Mouse (Mus musculus) kidney, embryonic 14.5 days (tissue): ENCODE data around the gene Ptprm. TPM values are rescaled to one million over a fixed set of nuclear protein-coding genes. Genes with fewer than 3 reads are reported as not detected.
A peak's percentile ranks its signal among the peaks of the same experiment; 100 is the strongest.

Experiments used
- ATAC-seq: fragments of 200-750 bp; cut with Nextera tagmentation; 2 replicates; pipeline ENCODE4 v1.8.0; 2017; ENCODE audit warnings: moderate number of reproducible peaks, mild to moderate bottlenecking, moderate TSS enrichment, moderate library complexity; ENCODE audit not compliant: low FRiP score, low TSS enrichment
- H3K27ac ChIP-seq: fragments of 300-500 bp; sonication (generic); 2 replicates; pipeline ENCODE4 v1.5.1; 2014; ENCODE audit warnings: low read depth, mild to moderate bottlenecking, low read length, moderate library complexity, mixed read lengths
- H3K27me3 ChIP-seq: fragments of 300-500 bp; sonication (generic); 2 replicates; pipeline ENCODE4 v1.6.1; 2014; ENCODE audit warnings: mild to moderate bottlenecking, low read length; ENCODE audit not compliant: control insufficient read depth, insufficient read depth
- H3K36me3 ChIP-seq: fragments of 300-500 bp; sonication (generic); 2 replicates; pipeline ENCODE4 v1.6.1; 2014; ENCODE audit warnings: low read length, mixed read lengths; ENCODE audit not compliant: control insufficient read depth, insufficient read depth
- H3K4me1 ChIP-seq: fragments of 300-500 bp; sonication (generic); 2 replicates; pipeline ENCODE4 v1.6.1; 2014; ENCODE audit warnings: low read length, mixed read lengths; ENCODE audit not compliant: control insufficient read depth, insufficient read depth
- H3K4me2 ChIP-seq: fragments of 300-500 bp; sonication (generic); replicated peaks from 2 replicates; pipeline ENCODE4 v1.6.1; 2014; ENCODE audit warnings: low read depth, mild to moderate bottlenecking, low read length
- H3K4me3 ChIP-seq: fragments of 300-500 bp; sonication (generic); 2 replicates; pipeline ENCODE4 v1.5.1; 2014; ENCODE audit warnings: mild to moderate bottlenecking, low read length
- H3K9ac ChIP-seq: fragments of 300-500 bp; sonication (generic); 2 replicates; pipeline ENCODE4 v1.6.1; 2014; ENCODE audit warnings: low read depth, mild to moderate bottlenecking, low read length, moderate library complexity
- H3K9me3 ChIP-seq: fragments of 300-500 bp; sonication (generic); 2 replicates; pipeline ENCODE4 v1.6.1; 2016; ENCODE audit warnings: low read length; ENCODE audit not compliant: control insufficient read depth
- WGBS: fragments of 180-500 bp; shearing (Covaris S2); extraction: QIAGEN DNeasy Blood & Tissue Kit; methylation state at CpG from one replicate; pipeline ENCODE4 v1.1.7; 2014; 5-methylcytosine and 5-hydroxymethylcytosine counted together
- polyA plus RNA-seq: library from polyadenylated mRNA; unstranded; fragments of >200 nt; fragmentation: Nextera tagmentation; extraction: Ambion mirVana; gene quantifications from 2 replicates; pipeline ENCODE4 v1.2.1, GENCODE M21; 2014

Gene Ptprm
- polyA plus RNA-seq, 1 experiment from 2014 or later = 22.6 TPM

DNA sequence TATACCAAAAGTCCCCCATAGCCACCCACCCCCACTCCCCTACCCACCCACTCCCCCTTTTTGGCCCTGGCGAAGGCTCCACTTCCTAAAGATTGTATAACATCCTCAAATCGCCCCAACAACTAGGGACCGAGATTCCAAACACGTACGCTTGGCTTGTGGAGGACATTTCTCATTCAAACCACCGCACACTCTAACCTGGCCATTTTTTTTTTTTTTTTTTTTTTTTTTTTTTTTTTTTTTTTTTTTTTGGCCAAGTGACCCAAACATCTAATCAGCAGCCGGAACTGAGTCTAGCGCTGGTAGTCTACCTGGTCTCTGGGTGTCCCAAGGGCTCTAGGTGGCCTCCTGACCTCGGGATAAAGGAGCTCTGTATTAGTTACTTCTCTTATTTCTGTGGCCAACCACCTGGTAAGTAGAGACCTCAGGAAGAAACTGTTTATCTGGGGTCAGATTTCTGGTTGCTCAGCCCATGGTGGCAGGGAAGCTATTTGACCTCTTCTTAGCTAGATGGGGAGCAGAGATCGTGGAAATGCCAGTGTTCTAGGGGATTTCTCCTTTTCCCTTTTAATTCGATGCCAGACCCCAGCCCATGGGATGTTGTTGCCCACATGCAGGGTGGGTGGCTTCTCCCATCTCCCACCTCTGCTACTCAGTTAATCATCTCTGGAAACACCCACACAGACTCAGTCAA is 9.3 kb upstream of the Ptprm start:
- H3K27ac ChIP-seq = no peak overlapping the region
- H3K9me3 ChIP-seq = no peaks in the 10 kb centered on the region
- H3K27me3 ChIP-seq = no peaks in the 10 kb centered on the region
- no peaks in the 10 kb centered on the region for H3K36me3 ChIP-seq
- H3K4me1 ChIP-seq = no peaks in the 10 kb centered on the region
- H3K4me3 ChIP-seq = no peak overlapping the region
- H3K9ac ChIP-seq = no peak overlapping the region
- H3K4me2 ChIP-seq = no peak overlapping the region
- WGBS = 62% methylated on average over 11 of the region's 11 CpGs
- no peak for ATAC-seq

DNA sequence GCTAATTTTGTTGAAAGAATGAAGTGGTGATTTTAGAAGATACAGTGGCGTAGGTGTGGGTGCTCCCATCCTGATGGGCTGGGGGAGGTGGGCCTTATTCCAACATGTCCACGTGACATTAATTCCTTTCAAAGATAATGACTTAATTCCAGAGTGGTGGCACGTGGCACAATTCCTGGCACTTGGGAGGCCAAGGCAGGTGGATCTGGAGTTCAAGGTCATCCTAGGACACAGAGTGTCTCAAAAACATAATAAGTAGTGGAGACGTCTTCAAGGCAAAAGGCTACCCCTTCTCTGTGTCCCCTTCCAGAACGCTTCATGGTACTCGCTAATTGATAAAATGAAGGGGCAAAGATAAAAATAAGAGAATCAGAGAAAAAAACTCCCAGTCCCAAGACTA is 7.9 kb upstream of the Ptprm start:
- no peak for ATAC-seq

DNA sequence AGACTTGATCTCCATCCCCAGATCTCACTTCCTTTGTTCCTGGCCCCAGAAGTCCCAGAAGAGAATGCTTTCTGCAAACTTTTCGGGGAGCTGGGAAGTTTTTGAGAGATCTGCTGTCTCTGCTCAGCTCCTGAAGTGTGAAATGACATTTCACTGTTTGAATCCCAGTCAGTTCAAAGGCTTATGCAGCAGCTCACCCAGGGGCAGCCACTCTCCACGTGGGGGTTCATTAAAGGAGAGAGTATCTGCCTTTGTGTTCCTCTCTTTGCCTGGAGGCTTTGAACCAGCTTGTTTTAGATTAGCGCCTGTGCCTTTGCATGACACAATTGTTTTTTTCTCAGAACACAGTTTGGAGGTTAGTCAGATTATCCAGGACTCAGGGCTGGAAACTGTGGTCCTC is 6.3 kb upstream of the Ptprm start:
- H3K4me3 ChIP-seq = no peak overlapping the region
- no peaks in the 10 kb centered on the region for H3K4me1 ChIP-seq
- no peak overlapping the region for H3K4me2 ChIP-seq
- H3K9me3 ChIP-seq = no peaks in the 10 kb centered on the region
- no peaks in the 10 kb centered on the region for H3K36me3 ChIP-seq
- H3K9ac ChIP-seq = no peak overlapping the region
- ATAC-seq = no peak
- WGBS = 17% methylated on average over 3 of the region's 3 CpGs
- no peak overlapping the region for H3K27ac ChIP-seq
- H3K27me3 ChIP-seq = no peaks in the 10 kb centered on the region

More for the DNA sequence above, 7.9 kb upstream of the Ptprm start:
- no peak overlapping the region for H3K9ac ChIP-seq
- WGBS = 92% methylated on average over 6 of the region's 6 CpGs
- no peak overlapping the region for H3K4me2 ChIP-seq
- no peaks in the 10 kb centered on the region for H3K36me3 ChIP-seq
- no peak overlapping the region for H3K27ac ChIP-seq
- no peaks in the 10 kb centered on the region for H3K9me3 ChIP-seq
- H3K27me3 ChIP-seq = no peaks in the 10 kb centered on the region
- H3K4me1 ChIP-seq = no peaks in the 10 kb centered on the region
- no peak overlapping the region for H3K4me3 ChIP-seq

DNA sequence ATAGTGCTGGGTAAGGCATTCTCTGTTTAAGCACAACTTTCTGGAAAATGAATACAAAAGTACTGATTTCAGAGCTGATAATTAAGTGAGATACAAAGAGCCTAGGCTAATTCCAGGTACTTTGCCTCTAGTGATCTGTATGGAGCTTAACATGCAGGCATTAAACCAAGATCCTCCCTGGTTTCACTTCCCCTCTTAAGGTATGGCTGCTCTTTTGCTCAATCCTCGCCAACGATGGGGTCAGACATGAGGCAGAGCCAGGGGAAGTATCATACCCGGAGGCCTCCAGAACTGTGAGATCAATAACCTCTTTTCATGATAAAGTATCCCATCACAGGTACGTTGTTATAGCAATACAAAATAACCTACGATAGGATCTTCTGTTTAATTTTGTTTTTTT is 5.3 kb upstream of the Ptprm start:
- Histone ChIP-seq H3K4me3 (no peak overlapping the region), H3K9me3 (no peaks in the 10 kb centered on the region), H3K27ac (no peak overlapping the region), H3K4me1 (no peaks in the 10 kb centered on the region), H3K4me2 (no peak overlapping the region), H3K27me3 (no peaks in the 10 kb centered on the region), H3K9ac (no peak overlapping the region), H3K36me3 (no peaks in the 10 kb centered on the region)
- no peak for ATAC-seq
- WGBS = 91% methylated on average over 5 of the region's 5 CpGs

DNA sequence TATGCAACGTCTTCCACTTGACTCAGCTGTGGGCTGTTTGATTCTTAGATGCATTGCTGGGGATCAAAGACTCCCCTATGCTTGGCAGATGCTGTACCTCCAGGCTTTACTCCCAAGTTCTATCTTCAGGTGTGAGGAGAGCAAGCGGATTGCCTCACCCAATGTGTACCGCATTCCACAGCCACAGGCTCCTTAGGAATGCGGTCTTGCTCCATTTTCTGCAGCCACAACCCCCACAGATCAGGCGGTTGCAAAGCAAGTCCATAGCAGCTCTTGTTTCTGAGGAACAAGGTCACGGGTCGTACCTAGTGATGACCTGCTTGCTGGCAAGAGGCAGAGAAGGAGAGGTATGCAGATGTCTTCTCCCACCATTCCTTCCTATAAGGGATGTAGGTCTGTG is 4.3 kb upstream of the Ptprm start:
- no peak overlapping the region for H3K4me2 ChIP-seq
- no peak for ATAC-seq
- no peak overlapping the region for H3K27ac ChIP-seq
- WGBS = 88% methylated on average over 7 of the region's 7 CpGs
- no peak overlapping the region for H3K9ac ChIP-seq
- no peaks in the 10 kb centered on the region for H3K27me3 ChIP-seq
- H3K9me3 ChIP-seq = no peaks in the 10 kb centered on the region
- no peak overlapping the region for H3K4me3 ChIP-seq
- H3K4me1 ChIP-seq = no peaks in the 10 kb centered on the region
- H3K36me3 ChIP-seq = no peaks in the 10 kb centered on the region

DNA sequence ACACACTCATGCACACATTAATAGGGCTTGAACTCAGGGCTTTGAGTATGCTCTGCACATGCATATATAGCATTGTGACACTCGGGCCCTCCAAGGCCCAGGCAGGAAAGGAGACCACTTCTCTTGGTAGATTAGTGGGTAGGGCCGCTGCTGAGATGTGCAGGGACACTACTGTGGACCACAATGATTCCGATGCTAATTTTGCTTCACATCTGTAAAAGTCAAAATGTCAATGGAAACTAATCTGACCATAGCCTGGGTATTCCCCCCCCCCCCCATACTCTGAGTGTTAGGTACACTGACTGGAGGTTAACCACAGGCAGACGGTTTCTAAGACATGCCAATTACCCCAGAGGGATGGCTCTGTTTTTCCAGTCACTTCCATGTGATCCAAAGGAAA is 2.9 kb upstream of the Ptprm start:
- Histone ChIP-seq H3K27me3 (no peaks in the 10 kb centered on the region), H3K4me2 (no peak overlapping the region), H3K27ac (no peak overlapping the region), H3K4me1 (no peaks in the 10 kb centered on the region; the same call in 1 of the 2 replicates), H3K9ac (no peak overlapping the region), H3K36me3 (no peaks in the 10 kb centered on the region), H3K9me3 (no peaks in the 10 kb centered on the region), H3K4me3 (no peak overlapping the region)
- no peak for ATAC-seq
- 77% methylated on average over 4 of the region's 4 CpGs for WGBS

DNA sequence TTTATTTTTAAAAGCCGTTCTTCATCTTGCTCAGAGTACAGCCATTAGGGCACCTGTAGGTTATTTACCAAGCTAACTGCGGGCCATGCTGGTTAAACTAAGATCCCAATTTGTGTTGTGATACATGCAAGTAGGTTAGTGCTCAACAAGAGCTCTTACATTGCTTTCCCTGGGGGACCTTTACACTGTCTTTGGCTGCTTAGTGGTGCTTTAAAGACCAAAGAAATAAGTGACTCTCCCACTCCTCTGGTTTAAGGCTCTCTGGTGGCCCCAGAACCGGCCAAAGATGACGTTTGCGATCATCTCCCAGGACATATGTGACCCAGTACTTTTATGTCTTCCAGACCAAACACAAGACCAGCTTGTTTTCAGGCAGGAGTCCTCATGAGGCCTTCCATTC is 994 bp upstream of the Ptprm start:
- no peaks in the 10 kb centered on the region for H3K27me3 ChIP-seq
- H3K9me3 ChIP-seq = no peaks in the 10 kb centered on the region
- no peak overlapping the region for H3K27ac ChIP-seq
- WGBS = 36% methylated on average over 5 of the region's 5 CpGs
- H3K4me2 ChIP-seq = peak overlapping the region; percentile 89
- H3K4me1 ChIP-seq = no peaks in the 10 kb centered on the region; the same call in 1 of the 2 replicates
- H3K9ac ChIP-seq = no peak overlapping the region
- H3K4me3 ChIP-seq = peak overlapping the region; percentile 51; the same call in 1 of the 2 replicates
- no peak for ATAC-seq
- no peaks in the 10 kb centered on the region for H3K36me3 ChIP-seq

DNA sequence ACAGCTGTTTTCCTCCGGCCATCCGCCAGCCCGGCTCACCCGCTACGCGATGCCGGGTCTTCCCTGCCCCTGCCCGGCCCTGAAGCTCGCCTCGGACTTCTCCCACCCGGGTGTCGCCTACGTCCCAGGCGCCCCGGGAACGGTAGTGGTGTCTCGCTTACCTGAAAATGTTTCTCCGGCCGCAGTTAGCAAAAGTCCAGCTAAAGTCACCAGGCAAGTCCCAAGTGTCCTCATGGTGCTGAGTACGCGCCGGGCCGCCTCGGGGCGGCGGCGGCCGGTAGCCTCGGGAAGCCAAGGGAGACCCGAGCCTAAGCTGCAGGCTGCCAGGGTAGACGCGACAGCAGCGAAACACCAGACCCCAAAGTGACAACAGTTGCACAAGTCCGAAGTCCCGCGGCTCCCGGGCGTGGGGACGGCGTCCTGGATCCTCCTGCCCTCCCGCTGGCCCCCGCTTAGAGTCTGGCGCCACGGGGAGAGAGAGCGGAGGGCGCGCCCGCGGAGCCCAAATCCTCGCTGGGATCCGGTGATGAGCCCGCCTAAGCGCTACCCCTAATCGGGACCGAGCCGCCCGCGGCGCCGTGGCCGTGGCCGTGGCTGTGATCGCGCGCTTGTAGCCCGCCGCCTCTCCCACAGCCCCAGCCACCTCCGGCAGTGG is 334 bp downstream of the Ptprm start:
- Histone ChIP-seq H3K27ac (peak overlapping the region; percentile 51; the same call in 1 of the 2 replicates), H3K36me3 (no peaks in the 10 kb centered on the region), H3K9ac (peak overlapping the region; percentile 82), H3K27me3 (no peaks in the 10 kb centered on the region), H3K4me2 (peak overlapping the region; percentile 89), H3K4me1 (no peaks in the 10 kb centered on the region; the same call in 1 of the 2 replicates), H3K4me3 (peak overlapping the region; percentile 51), H3K9me3 (no peaks in the 10 kb centered on the region)
- whole genome bisulfite sequencing = under 1% methylated on average over 67 of the region's 68 CpGs
- ATAC-seq = peak; percentile 54
